Mouse (Mus musculus) lung, postnatal 0 days (tissue): Measurements from ENCODE around the gene 4933402N03Rik. TPM values are rescaled to one million over a fixed set of nuclear protein-coding genes. Genes with fewer than 3 reads are reported as not detected.

ENCODE experiments used
- ATAC-seq: fragments of 200-750 bp; cut with Nextera tagmentation; 2 replicates; pipeline ENCODE4 v1.8.0; 2017; ENCODE audit warnings: moderate library complexity
- DNase-seq: peaks from one replicate; pipeline ENCODE4 v3.0.0-alpha.2; 2016; ENCODE audit warnings: low spot score
- H3K27ac ChIP-seq: fragments of 300-500 bp; sonication (generic); 2 replicates; pipeline ENCODE4 v1.5.1; 2014; ENCODE audit warnings: antibody characterized with exemption, mild to moderate bottlenecking, low read length, mixed read lengths
- H3K27me3 ChIP-seq: fragments of 300-500 bp; sonication (generic); replicated peaks from 2 replicates; pipeline ENCODE4 v1.6.1; 2014; ENCODE audit warnings: low read length, mixed read lengths; ENCODE audit not compliant: insufficient read depth
- H3K36me3 ChIP-seq: fragments of 300-500 bp; sonication (generic); 2 replicates; pipeline ENCODE4 v1.6.1; 2014; ENCODE audit warnings: low read length, mixed read lengths; ENCODE audit not compliant: insufficient read depth
- H3K4me1 ChIP-seq: fragments of 300-500 bp; sonication (generic); 2 replicates; pipeline ENCODE4 v1.6.1; 2014; ENCODE audit warnings: antibody characterized with exemption, low read depth, low read length, mixed read lengths; ENCODE audit not compliant: insufficient read depth
- H3K4me2 ChIP-seq: fragments of 300-500 bp; sonication (generic); replicated peaks from 2 replicates; pipeline ENCODE4 v1.6.1; 2014; ENCODE audit warnings: low read depth, mild to moderate bottlenecking, low read length, moderate library complexity, mixed read lengths
- H3K4me3 ChIP-seq: fragments of 300-500 bp; sonication (generic); 2 replicates; pipeline ENCODE4 v1.5.1; 2014; ENCODE audit warnings: low read depth, low read length
- H3K9ac ChIP-seq: fragments of 300-500 bp; sonication (generic); replicated peaks from 2 replicates; pipeline ENCODE4 v1.6.1; 2014; ENCODE audit warnings: low read depth, mild to moderate bottlenecking
- H3K9me3 ChIP-seq: fragments of 300-500 bp; sonication (generic); 2 replicates; pipeline ENCODE4 v1.6.1; 2016; ENCODE audit warnings: low read length, mixed read lengths
- CTCF ChIP-seq: IDR thresholded peaks from 2 replicates; pipeline ENCODE4 v1.5.1; 2016; ENCODE audit warnings: antibody characterized with exemption, mild to moderate bottlenecking
- EP300 ChIP-seq: IDR thresholded peaks from 2 replicates; pipeline ENCODE4 v1.6.1; 2016; ENCODE audit warnings: antibody characterized with exemption, mild to moderate bottlenecking, control low read depth
- WGBS: fragments of 180-500 bp; shearing (Covaris S2); extraction: QIAGEN DNeasy Blood & Tissue Kit; methylation state at CpG from one replicate; pipeline ENCODE4 v1.1.7; 2014; 5-methylcytosine and 5-hydroxymethylcytosine counted together
- polyA plus RNA-seq: library from polyadenylated mRNA; unstranded; fragments of >200 nt; fragmentation: Nextera tagmentation; extraction: Ambion mirVana; gene quantifications from 2 replicates; pipeline ENCODE4 v1.2.1, GENCODE M21; 2015

The 4933402N03Rik gene
- polyA plus RNA-seq = not detected in 2 replicates

DNA sequence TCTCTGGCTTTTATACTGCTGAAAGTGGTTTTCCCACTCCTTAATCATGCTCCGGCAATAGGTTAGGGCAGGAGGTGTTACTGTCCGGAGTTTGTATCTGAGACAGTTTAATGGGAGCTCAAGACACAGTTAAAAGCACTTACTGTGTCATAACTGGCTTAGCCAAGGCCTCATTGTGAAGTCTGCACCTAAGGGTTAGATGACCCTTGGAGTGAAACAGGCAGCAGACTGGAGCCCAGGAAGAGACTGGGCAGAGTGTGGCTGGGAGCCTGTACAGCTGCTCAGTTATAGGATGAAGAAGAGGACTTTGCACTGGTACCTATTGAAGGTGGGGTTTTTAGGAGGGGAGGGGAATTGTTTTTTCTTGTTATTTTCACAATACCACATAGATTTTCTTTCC lies at the start of gene 4933402N03Rik:
TSS of gene 4933402N03Rik (minus strand) at position 101 of the 400 bp plus-strand sequence.
- no peak within 1 kb of the TSS for H3K4me2 ChIP-seq
- no peak within 1 kb of the TSS for H3K27ac ChIP-seq
- ATAC-seq (no peak), DNase-seq (no peak)
- no peak for TF ChIP-seq EP300
- TF ChIP-seq CTCF = no peak
- no peaks in the 10 kb centered on the region for H3K27me3 ChIP-seq
- H3K9ac ChIP-seq = no peak within 1 kb of the TSS
- no peaks in the 10 kb centered on the region for H3K36me3 ChIP-seq
- H3K4me3 ChIP-seq = no peak within 1 kb of the TSS
- 83% methylated on average over 2 of the region's 2 CpGs for whole genome bisulfite sequencing
- H3K4me1 ChIP-seq = no peaks in the 10 kb centered on the region
- H3K9me3 ChIP-seq = no peaks in the 10 kb centered on the region

DNA sequence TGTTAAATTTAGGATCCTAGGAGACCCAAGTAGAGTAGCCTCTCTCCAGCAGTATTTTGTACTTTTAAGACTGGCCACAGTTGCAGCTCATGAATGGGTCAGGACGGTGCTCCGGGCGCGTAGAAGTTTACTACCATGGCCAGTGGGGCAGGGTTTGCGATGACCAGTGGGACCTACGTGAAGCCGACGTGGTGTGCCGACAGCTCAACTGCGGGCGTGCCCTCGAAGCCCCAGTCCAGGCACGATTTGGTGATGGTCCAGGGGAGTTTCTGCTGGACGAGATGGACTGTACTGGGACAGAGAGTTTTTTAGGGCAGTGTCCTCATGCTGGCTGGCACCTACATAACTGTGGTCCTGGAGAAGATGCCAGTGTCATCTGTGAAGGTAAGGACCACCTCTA lies 41.9 kb upstream of the 4933402N03Rik start:
- ATAC-seq (no peak), DNase-seq (no peak)
- H3K4me3 ChIP-seq = no peak overlapping the region
- no peaks in the 10 kb centered on the region for H3K4me1 ChIP-seq
- TF ChIP-seq CTCF (no peak), EP300 (no peak)
- H3K36me3 ChIP-seq = no peaks in the 10 kb centered on the region
- no peak overlapping the region for H3K4me2 ChIP-seq
- no peak overlapping the region for H3K9ac ChIP-seq
- no peak overlapping the region for H3K27ac ChIP-seq
- H3K9me3 ChIP-seq = no peaks in the 10 kb centered on the region
- 94% methylated on average over 14 of the region's 14 CpGs for WGBS
- no peaks in the 10 kb centered on the region for H3K27me3 ChIP-seq

DNA sequence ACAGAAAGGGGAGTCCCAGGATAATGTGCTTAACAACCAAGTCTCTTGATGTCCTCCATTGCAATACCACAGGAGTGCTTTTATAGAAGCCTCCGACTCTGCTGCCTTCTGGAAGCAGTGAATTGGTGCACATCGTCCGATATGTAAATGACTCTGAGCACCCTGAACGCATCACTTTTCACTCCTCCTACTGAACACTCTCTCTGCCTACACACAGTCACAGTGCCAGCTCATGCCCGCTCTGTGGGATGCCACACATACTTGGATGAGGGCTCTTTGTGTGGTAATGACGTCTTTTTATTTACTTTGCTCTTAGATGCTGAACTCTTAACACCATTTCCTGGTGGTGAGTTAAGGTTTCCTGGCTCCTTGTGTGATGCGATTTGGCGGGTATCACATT lies 40.9 kb upstream of the 4933402N03Rik start:
- DNase-seq = peak; percentile 69
- peak; percentile 93 for ATAC-seq
- no peaks in the 10 kb centered on the region for H3K27me3 ChIP-seq
- no peak overlapping the region for H3K4me3 ChIP-seq
- TF ChIP-seq EP300 (peak; percentile 87), CTCF (no peak)
- no peak overlapping the region for H3K27ac ChIP-seq
- no peak overlapping the region for H3K9ac ChIP-seq
- no peaks in the 10 kb centered on the region for H3K9me3 ChIP-seq
- H3K4me2 ChIP-seq = no peak overlapping the region
- WGBS = 42% methylated on average over 8 of the region's 8 CpGs
- H3K4me1 ChIP-seq = no peaks in the 10 kb centered on the region
- no peaks in the 10 kb centered on the region for H3K36me3 ChIP-seq

DNA sequence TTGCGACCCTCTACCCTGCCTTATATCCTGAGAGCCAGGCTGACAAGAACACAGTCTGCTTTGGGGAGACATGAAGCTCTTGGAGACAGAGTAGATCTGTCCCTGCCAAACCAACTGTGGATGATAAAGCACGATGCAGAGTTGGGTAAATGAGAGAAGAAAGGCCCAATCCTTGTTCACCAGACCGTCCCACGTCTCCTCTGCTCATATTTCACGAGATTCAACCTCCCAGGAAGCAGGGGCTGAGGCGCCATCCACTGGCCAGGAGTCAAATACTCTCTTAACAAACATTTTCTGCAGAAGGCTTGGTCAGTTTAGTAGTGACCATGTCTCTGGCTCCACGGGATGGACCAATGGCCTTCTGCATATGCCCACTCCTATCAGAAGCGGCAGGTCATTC lies 38.2 kb upstream of the 4933402N03Rik start:
- Histone ChIP-seq H3K36me3 (no peaks in the 10 kb centered on the region), H3K4me3 (no peak overlapping the region), H3K27ac (no peak overlapping the region), H3K4me2 (no peak overlapping the region), H3K27me3 (no peaks in the 10 kb centered on the region), H3K9ac (no peak overlapping the region), H3K4me1 (no peaks in the 10 kb centered on the region), H3K9me3 (no peaks in the 10 kb centered on the region)
- no peak for DNase-seq
- no peak for ATAC-seq
- no peak for TF ChIP-seq EP300
- 0 out of 2 replicates have a peak, but pooled peaks have one; percentile 13 for TF ChIP-seq CTCF
- 56% methylated on average over 8 of the region's 8 CpGs for WGBS

DNA sequence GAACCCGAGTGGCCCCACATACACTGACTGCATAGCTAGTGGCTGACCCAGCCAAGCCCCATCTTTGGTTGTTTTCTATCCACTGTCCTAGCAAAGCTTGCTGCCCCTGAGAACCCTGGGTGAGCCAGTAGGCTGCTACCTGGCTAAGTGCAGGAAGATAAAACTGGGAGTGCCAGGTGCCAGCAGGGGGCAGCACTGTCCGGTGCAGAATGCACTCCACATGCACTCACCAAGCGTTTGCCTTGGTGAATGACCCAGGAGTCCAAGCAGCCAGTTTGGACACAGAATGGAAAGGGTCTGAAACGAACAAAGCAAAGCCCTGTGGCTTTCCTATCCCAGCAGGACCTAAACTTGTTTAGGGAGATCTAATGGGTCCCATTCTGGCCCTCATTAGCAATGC lies 36.6 kb upstream of the 4933402N03Rik start:
- Histone ChIP-seq H3K9me3 (no peaks in the 10 kb centered on the region), H3K27me3 (no peaks in the 10 kb centered on the region), H3K4me2 (no peak overlapping the region), H3K27ac (no peak overlapping the region), H3K36me3 (no peaks in the 10 kb centered on the region), H3K4me3 (no peak overlapping the region), H3K4me1 (no peaks in the 10 kb centered on the region), H3K9ac (no peak overlapping the region)
- TF ChIP-seq CTCF (peak; percentile 74), EP300 (no peak)
- DNase-seq (peak; percentile 39), ATAC-seq (peak; percentile 33; the same call in 1 of the 2 replicates)
- 36% methylated on average over 4 of the region's 4 CpGs for WGBS

DNA sequence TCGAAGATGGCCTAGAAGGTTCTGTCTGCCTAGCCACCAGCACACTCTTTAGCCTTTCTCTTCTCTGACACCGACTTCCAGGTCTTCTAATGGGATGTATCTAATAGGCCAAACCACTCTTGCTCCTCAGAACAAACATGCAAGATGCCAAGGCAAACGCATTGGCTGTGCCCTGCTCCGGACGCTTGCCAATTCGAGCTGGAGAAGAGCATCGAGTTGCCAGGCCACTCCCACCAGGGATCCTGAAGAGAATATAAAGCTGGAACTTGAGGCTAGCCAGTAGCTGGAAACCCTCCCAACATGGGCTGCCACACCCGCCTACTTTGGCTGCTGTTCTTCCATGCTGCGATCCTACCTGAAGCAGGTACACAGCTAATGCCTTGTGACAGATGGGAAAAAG lies 28.0 kb upstream of the 4933402N03Rik start, which contains the start of gene 5430419D17Rik:
TSS of gene 5430419D17Rik (plus strand) at position 282 of the 400 bp plus-strand sequence.
- no peak for DNase-seq
- Histone ChIP-seq H3K4me3 (no peak within 1 kb of the TSS), H3K36me3 (no peaks in the 10 kb centered on the region), H3K27me3 (no peaks in the 10 kb centered on the region), H3K4me1 (no peaks in the 10 kb centered on the region), H3K9ac (no peak within 1 kb of the TSS), H3K9me3 (no peaks in the 10 kb centered on the region), H3K27ac (no peak within 1 kb of the TSS), H3K4me2 (no peak within 1 kb of the TSS)
- WGBS = 81% methylated on average over 9 of the region's 9 CpGs
- no peak for ATAC-seq
- TF ChIP-seq EP300 = no peak
- TF ChIP-seq CTCF = no peak

DNA sequence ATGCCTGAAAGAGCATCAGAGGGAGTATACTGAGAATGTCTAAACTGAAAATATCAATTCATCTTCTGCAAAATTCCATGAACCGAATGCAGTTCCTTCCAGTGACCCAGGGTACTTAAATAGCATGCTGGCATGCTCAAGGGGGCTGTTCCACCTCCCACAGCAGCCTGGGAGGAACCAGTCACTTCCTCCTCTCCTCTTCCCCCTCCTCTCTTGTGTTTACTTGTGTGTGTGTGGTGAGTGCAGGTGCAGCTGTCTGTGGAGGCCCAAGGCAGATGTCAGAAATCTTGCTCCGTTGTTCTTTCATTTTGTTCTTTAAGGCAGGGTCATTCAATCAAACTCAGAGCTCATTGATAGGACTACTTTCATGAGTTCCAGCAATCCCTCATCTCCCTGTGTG lies 23.0 kb upstream of the 4933402N03Rik start:
- no peak for DNase-seq
- no peaks in the 10 kb centered on the region for H3K27me3 ChIP-seq
- no peak for ATAC-seq
- H3K9ac ChIP-seq = no peak overlapping the region
- H3K4me1 ChIP-seq = no peaks in the 10 kb centered on the region
- H3K4me3 ChIP-seq = no peak overlapping the region
- WGBS = 12% methylated on average over 2 of the region's 2 CpGs
- H3K27ac ChIP-seq = no peak overlapping the region
- H3K9me3 ChIP-seq = no peaks in the 10 kb centered on the region
- H3K36me3 ChIP-seq = no peaks in the 10 kb centered on the region
- no peak overlapping the region for H3K4me2 ChIP-seq
- TF ChIP-seq CTCF = no peak
- no peak for TF ChIP-seq EP300
